Mouse (Mus musculus) bone marrow, adult 2 months (tissue): ENCODE results near the gene Tbx21. TPM values are rescaled to one million over a fixed set of nuclear protein-coding genes. Genes with fewer than 3 reads are reported as not detected.
A peak's percentile ranks its signal among the peaks of the same experiment; 100 is the strongest.

Experiments
- H3K27ac ChIP-seq: fragments of 200-500 bp; 2 replicates; pipeline ENCODE4 v1.5.1; 2012; ENCODE audit warnings: low read depth, mild to moderate bottlenecking, control low read depth, inconsistent platforms, low read length; ENCODE audit not compliant: control insufficient read depth, poor library complexity, insufficient read depth
- H3K4me1 ChIP-seq: fragments of 200-500 bp; 2 replicates; pipeline ENCODE4 v1.6.1; 2011; ENCODE audit warnings: low read length; ENCODE audit not compliant: control insufficient read depth, insufficient read depth
- H3K4me3 ChIP-seq: fragments of 200-500 bp; replicated peaks from 2 replicates; pipeline ENCODE3; 2011; ENCODE audit warnings: mild to moderate bottlenecking, low read depth, low read length, control low read depth; ENCODE audit not compliant: control insufficient read depth
- CTCF ChIP-seq: fragments of 200-500 bp; IDR thresholded peaks from 2 replicates; pipeline ENCODE4 v1.5.1; 2011; ENCODE audit warnings: low read length, control low read depth; ENCODE audit not compliant: control insufficient read depth, insufficient read depth
- POLR2A ChIP-seq: fragments of 200-500 bp; IDR thresholded peaks from 2 replicates; pipeline ENCODE4 v1.6.1; 2011; ENCODE audit warnings: low read depth, mild to moderate bottlenecking, control low read depth, low read length, borderline replicate concordance; ENCODE audit not compliant: control insufficient read depth
- WGBS: fragments of 180-500 bp; shearing (Covaris S2); methylation state at CpG from one replicate; pipeline ENCODE4 v1.1.7; 2018; 5-methylcytosine and 5-hydroxymethylcytosine counted together
- polyA plus RNA-seq: library from polyadenylated mRNA; stranded (reverse); fragments of >200 nt; gene quantifications from 2 replicates; pipeline ENCODE4 v1.2.4, GENCODE M21; 2011; ENCODE audit warnings: low replicate concordance; ENCODE audit not compliant: missing spikeins, insufficient read depth, insufficient read length

The Tbx21 gene
- polyA plus RNA-seq, 1 experiment = 2.2 TPM

GRCm38 (mm10) chr11:97149026-97149425, 33.9 kb upstream of the Tbx21 start:
- H3K4me3 ChIP-seq = peak overlapping the region; percentile 41
- H3K4me1 ChIP-seq = no peaks in the 10 kb centered on the region; the same call in 1 of the 2 replicates
- H3K27ac ChIP-seq = no peak overlapping the region
- 80% methylated on average over 9 of the region's 9 CpGs for WGBS
- no peak for TF ChIP-seq POLR2A
- no peak for TF ChIP-seq CTCF

GRCm38 (mm10) chr11:97148591-97148990, 33.5 kb upstream of the Tbx21 start:
- Histone ChIP-seq H3K4me3 (peak overlapping the region; percentile 41), H3K4me1 (no peaks in the 10 kb centered on the region; the same call in 1 of the 2 replicates), H3K27ac (no peak overlapping the region)
- WGBS = 59% methylated on average over 12 of the region's 12 CpGs
- TF ChIP-seq CTCF (no peak), POLR2A (no peak)

- TF ChIP-seq POLR2A (no peak), CTCF (no peak)
- Histone ChIP-seq H3K4me3 (no peak overlapping the region), H3K4me1 (no peaks in the 10 kb centered on the region; the same call in 1 of the 2 replicates), H3K27ac (no peak overlapping the region)
- 77% methylated on average over 8 of the region's 8 CpGs for WGBS
Observed at GRCm38 (mm10) chr11:97147333-97147732, 32.2 kb upstream of the Tbx21 start.

GRCm38 (mm10) chr11:97146724-97147123, 31.6 kb upstream of the Tbx21 start:
- H3K27ac ChIP-seq = no peak overlapping the region
- no peaks in the 10 kb centered on the region; the same call in 1 of the 2 replicates for H3K4me1 ChIP-seq
- 20% methylated on average over 8 of the region's 8 CpGs for WGBS
- H3K4me3 ChIP-seq = no peak overlapping the region
- TF ChIP-seq POLR2A (no peak), CTCF (peak; percentile 89)

GRCm38 (mm10) chr11:97145951-97146350, 30.8 kb upstream of the Tbx21 start:
- H3K4me1 ChIP-seq = peaks cover 2% of the 10 kb centered on the region; the same call in 1 of the 2 replicates
- H3K27ac ChIP-seq = peak overlapping the region; percentile 3
- 70% methylated on average over 9 of the region's 9 CpGs for WGBS

GRCm38 (mm10) chr11:97145320-97145719, 30.2 kb upstream of the Tbx21 start:
- no peak for TF ChIP-seq CTCF
- no peak for TF ChIP-seq POLR2A
- peak overlapping the region; percentile 40 for H3K27ac ChIP-seq
- 89% methylated on average over 2 of the region's 2 CpGs for WGBS

More at GRCm38 (mm10) chr11:97145951-97146350, 30.8 kb upstream of the Tbx21 start:
- H3K4me3 ChIP-seq = no peak overlapping the region
- TF ChIP-seq POLR2A = no peak

GRCm38 (mm10) chr11:97143196-97143900, 28.2 kb upstream of the Tbx21 start:
- no peak overlapping the region for H3K4me3 ChIP-seq
- WGBS = 33% methylated on average over 9 of the region's 9 CpGs
- peak overlapping the region; percentile 80 for H3K27ac ChIP-seq
- TF ChIP-seq POLR2A (no peak), CTCF (no peak)
- peaks cover 3% of the 10 kb centered on the region for H3K4me1 ChIP-seq

More at GRCm38 (mm10) chr11:97145320-97145719, 30.2 kb upstream of the Tbx21 start:
- no peak overlapping the region for H3K4me3 ChIP-seq
- H3K4me1 ChIP-seq = peaks cover 2% of the 10 kb centered on the region

- Histone ChIP-seq H3K4me1 (peaks cover 3% of the 10 kb centered on the region), H3K4me3 (peak overlapping the region; percentile 11), H3K27ac (peak overlapping the region; percentile 97)
- TF ChIP-seq POLR2A (peak; percentile 68; the same call in 1 of the 2 replicates), CTCF (0 out of 2 replicates have a peak, but pooled peaks have one; percentile 6)
- WGBS = 3% methylated on average over 8 of the region's 8 CpGs
Observed at GRCm38 (mm10) chr11:97142159-97142608, 27.1 kb upstream of the Tbx21 start.

GRCm38 (mm10) chr11:97140811-97141210, 25.7 kb upstream of the Tbx21 start:
- TF ChIP-seq CTCF (no peak), POLR2A (no peak)
- Histone ChIP-seq H3K27ac (peak overlapping the region; percentile 97), H3K4me3 (no peak overlapping the region), H3K4me1 (peaks cover 3% of the 10 kb centered on the region)
- WGBS = 57% methylated on average over 4 of the region's 4 CpGs
